Mouse (Mus musculus): Measurements from ENCODE around the gene Trpc6.
A peak's percentile ranks its signal among the peaks of the same experiment; 100 is the strongest.

GRCm38 (mm10) chr9:8700669-8701068 lies 156.7 kb downstream of the Trpc6 start:
- no peak for TF ChIP-seq JUND (IDR thresholded peaks at IDR 0.05; ENCODE audit: low read depth, low read length)
- TF ChIP-seq CTCF (IDR thresholded peaks at IDR 0.05 in 2 of 3, conservative IDR thresholded peaks at IDR 0.05 in 1 of 3; ENCODE audit: control insufficient read depth in 1 of 3, insufficient read depth in 1 of 3, low read depth in 2 of 3, low read length in 3 of 3, poor library complexity in 1 of 3, severe bottlenecking in 1 of 3), result peak; percentile 93 to 99 (median 97)
- TF ChIP-seq MXI1 (IDR thresholded peaks at IDR 0.05; ENCODE audit: low read depth, low read length), result no peak
- no peak for TF ChIP-seq CHD1 (IDR thresholded peaks at IDR 0.05; ENCODE audit: low read depth, low read length)
- no peak for TF ChIP-seq EP300 (IDR thresholded peaks at IDR 0.05; ENCODE audit: low read depth in 1 of 2, low read length in 2 of 2)
- TF ChIP-seq MAFK (IDR thresholded peaks at IDR 0.05; ENCODE audit: borderline replicate concordance, low read depth, low read length), result no peak
- no peak for TF ChIP-seq POLR2A (IDR thresholded peaks at IDR 0.05; ENCODE audit: control insufficient read depth in 1 of 2, insufficient read depth in 1 of 2, low read depth in 1 of 2, low read length in 2 of 2, poor library complexity in 1 of 2)
- TF ChIP-seq MAX (IDR thresholded peaks at IDR 0.05; ENCODE audit: low read length), result 0 out of 2 replicates have a peak, but pooled peaks have one; percentile 39
- no peak for TF ChIP-seq TBP (IDR thresholded peaks at IDR 0.05; ENCODE audit: low read depth, low read length)
- TF ChIP-seq CHD2 (IDR thresholded peaks at IDR 0.05; ENCODE audit: low read length), result no peak
- TF ChIP-seq GATA1 (IDR thresholded peaks at IDR 0.05; ENCODE audit: low read depth, low read length), result no peak
- no peak for TF ChIP-seq USF2 (IDR thresholded peaks at IDR 0.05; ENCODE audit: borderline replicate concordance in 1 of 2, insufficient read depth in 1 of 2, low read depth in 1 of 2, low read length in 2 of 2)
